Mouse (Mus musculus): Measurements from ENCODE around the gene Gna14.

DNA sequence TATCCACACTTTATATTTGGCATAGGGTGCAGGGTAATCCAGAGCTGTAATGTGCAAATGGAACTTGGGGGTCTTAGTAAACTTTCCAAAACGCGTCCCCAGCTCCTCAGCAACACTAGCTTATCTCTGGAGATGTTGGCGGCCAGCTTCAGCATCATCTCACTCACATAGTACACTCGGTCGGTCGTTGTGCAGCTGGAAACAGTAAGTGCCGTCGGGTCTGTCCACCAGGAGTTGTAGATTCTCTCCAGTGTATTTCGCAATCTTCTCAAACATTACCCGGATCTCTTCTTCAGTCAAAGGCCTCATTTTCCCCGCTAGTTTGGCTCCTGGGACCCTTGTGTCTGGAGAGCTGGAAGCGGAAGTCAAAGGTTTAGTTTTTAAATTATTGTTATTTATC is 55.2 kb downstream of the Gna14 start:
- TF ChIP-seq CTCF (IDR thresholded peaks at IDR 0.05; ENCODE audit: low read depth, low read length) (no peak), POLR2AphosphoS5 (IDR thresholded peaks at IDR 0.05; ENCODE audit: insufficient replicate concordance, low read depth, low read length) (no peak)

All from G1E (cell line).